Mouse (Mus musculus) hematopoietic multipotent progenitor cell, adult 10-12 weeks (in vitro differentiated cells): ENCODE results near the gene Traf6. TPM values are rescaled to one million over a fixed set of nuclear protein-coding genes. Genes with fewer than 3 reads are reported as not detected.

Experiments used
- polyA plus RNA-seq: library from polyadenylated mRNA; stranded (reverse); fragments of >175 nt; gene quantifications from 2 replicates; pipeline ENCODE4 v1.2.3, GENCODE M21; 2012; ENCODE audit warnings: low replicate concordance

Gene Traf6
- 2.0 and 4.1 TPM in 2 replicates for polyA plus RNA-seq

DNA sequence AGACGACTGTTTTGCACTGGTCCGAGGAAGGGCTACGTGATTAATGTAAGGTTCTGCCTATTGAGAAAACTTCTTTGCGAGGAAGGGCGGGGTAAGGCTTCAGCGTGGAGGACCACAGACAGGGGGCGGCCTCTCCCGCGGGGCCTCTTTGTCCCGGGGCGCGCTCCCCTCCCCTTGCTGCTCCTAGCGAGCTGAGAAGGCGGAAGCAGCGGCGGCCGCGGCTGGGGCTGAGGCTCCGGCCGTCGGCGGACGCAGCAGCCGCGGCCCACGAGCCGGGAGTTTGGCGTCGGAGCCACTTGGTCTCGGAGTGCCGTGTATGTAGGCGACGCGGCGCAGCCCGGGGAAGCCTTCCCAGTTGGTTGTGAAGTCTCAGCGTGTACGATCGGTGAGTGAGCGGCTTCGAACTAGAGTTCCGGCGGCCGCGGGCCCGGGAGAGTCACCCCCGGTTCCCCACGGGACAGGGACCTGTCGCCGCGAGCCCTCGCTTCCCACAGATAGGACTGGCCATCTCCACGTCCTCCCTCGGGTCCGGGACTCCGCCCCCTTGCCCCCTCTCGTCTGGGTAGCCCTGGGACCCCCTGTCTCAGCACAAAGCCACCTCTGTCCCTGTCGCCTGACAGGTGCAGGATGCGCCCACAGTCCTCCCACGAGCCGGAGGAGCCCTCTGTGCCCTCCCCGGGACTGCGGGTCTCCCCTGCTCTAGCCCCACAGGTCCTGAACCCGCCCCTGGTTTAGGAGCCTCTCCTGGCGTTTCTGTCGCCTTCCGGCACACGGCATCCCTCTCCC is at the start of gene Traf6:
Gene Traf6, plus strand, starts transcription at position 194 of the 786 bp plus-strand sequence.

GRCm38 (mm10) chr2:101649114-101649671 is 29.0 kb upstream of the Traf6 start, which contains the start of the genes Rag1 and B230118H07Rik:
Gene Rag1, minus strand, starts transcription at chr2:101649501.
Gene B230118H07Rik, minus strand, starts transcription at chr2:101649532.

Other genes with a start within 250 kb of the Traf6 start
- gene Rag2, start 53.7 kb upstream of the Traf6 start, polyA plus RNA-seq: not detected in 2 replicates
- 0.03 TPM in 1 of 2 replicates, not detected in the other for gene Rag1, start 28.9 kb upstream of the Traf6 start, polyA plus RNA-seq
- 0.47 TPM in 1 of 2 replicates, not detected in the other for gene B230118H07Rik, start 28.9 kb upstream of the Traf6 start, polyA plus RNA-seq
- 6.6 and 37.7 TPM in 2 replicates for gene Prr5l, start 204.6 kb downstream of the Traf6 start, polyA plus RNA-seq
- 5.3 and 45.5 TPM in 2 replicates for gene Commd9, start 207.8 kb downstream of the Traf6 start, polyA plus RNA-seq